Mouse (Mus musculus) naive thymus-derived CD4-positive, alpha-beta T cell, adult 2 months (primary cell): ENCODE data around the gene Gm44596.
A peak's percentile ranks its signal among the peaks of the same experiment; 100 is the strongest.
"Not testable (repeated sequence)": the region's sequence is repeated elsewhere in the genome, so short reads cannot be mapped to it uniquely, and the experiment has no call there.

ENCODE experiments used
- DNase-seq: peaks from one replicate; pipeline ENCODE4 v3.0.0-alpha.2; 2011; ENCODE audit warnings: low read depth

Gene Gm44596

DNA sequence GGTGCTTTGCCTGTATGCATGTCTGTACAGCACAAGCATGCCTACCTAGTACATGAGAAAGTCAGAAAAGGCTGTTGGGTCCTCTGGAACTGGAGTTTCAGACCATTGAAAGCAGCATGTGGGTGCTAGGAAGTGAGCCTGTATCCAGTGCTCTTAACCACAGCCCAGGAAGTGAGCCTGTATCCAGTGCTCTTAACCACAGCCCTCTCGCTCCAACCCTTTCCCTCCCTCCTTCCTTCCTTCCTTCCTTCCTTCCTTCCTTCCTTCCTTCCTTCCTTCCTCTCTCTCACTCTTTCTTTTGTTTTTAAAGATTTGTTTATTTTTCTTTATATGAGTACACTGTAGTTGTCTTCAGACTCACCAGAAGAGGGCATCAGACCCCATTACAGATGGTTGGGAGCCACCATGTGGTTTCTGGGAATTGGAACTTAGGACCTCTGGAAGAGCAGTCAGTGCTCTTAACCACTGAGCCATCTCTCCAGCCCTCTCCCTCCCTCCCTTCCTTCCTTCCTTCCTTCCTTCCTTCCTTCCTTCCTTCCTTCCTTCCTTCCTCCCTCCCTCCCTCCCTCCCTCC lies 5.4 kb downstream of the Gm44596 start:
- DNase-seq = not testable (repeated sequence)

DNA sequence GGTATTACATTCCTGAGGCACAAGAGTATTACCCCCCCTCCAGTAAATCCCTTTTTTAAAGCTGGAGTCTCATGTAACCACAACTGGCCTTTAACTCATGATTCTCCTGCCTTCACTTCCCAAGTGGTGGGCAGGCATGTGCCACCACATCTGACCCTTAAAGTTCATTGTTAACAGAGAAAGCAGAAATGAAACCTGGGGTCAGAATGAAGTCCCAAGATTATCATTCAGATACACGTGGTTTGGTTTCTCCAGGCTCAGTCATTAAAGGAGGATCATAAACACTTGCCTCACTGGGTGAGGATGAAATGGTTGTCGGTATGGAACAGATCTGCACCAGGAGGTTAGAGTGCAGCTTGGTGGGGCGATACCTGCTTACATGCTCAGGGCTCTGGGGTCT lies 6.0 kb downstream of the Gm44596 start:
- no peak for DNase-seq

DNA sequence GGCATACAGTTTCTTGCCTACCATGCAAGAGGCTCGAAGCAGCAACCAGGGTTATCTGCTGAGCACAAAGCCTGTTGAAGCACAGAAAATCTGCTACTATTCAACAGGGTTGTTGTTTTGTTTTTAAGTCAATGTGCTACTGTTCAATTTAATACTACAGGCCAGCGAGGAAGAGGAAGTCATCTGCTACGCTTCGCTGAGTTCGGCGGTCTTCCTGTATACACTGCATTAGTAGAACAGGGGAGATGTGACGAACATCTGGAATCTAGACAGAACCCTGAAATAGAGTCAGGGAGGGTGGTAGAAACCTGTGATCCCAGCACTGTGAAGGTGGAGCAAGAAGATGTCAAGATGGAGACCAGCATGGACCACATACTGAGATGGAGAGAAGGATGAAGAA lies 8.4 kb downstream of the Gm44596 start:
- no peak for DNase-seq

DNA sequence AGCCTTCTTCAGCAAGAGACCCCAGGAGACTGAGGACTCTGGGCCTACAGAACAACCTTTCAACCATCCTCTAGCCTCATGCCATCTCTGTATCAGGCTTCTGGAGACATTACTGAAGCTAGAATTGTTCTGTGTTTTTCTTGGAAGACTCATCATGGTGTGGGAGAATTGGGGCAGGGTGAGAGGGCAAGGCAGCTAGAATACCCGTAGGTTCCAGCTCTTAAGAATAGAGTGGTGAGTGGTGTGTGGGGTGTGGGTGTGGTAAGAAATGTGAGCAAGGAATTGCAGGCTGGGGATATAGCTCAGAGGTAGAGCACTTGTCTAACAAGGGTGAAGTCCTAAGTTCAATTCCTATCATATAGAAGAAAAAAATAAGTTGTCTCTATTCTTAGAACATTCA lies 9.7 kb downstream of the Gm44596 start:
- no peak for DNase-seq

DNA sequence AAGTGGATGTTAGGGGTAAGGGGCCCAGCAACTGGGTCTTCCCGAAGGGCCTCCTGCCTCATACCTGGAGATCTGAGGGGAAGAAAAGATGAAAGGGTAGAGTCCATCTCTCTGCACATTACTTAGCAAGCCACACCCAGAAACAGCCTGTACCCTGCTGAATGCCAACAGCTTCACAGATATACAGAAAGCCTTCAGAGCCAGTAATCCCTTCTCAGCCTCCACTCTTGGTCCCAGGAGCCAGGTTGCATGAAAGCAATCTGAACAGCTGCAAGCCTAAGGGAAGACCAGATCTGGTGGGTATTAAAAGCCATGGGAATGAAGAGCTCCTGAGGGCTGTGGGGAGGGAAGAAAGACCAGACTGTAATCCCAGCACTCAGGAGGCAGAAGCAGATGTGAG lies 13.9 kb downstream of the Gm44596 start:
- DNase-seq = no peak

DNA sequence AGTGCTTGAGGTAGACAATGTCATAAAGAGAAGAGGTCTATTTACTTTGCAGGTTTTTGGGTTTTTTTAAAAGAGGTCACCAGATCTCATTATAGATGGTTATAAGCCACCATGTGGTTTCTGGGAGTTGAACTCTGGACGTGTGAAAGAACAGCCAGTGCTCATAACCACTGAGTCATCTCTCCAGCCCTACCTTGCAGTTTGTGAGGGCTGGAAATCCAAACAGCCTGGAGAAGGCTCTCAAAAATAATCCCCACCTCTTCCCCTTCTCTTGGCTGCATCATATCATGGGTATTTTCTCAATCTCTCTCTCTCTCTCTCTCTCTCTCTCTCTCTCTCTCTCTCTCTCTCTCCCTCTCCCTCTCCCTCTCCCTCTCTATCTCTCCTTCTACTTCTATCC lies 15.4 kb downstream of the Gm44596 start:
- DNase-seq = no peak

DNA sequence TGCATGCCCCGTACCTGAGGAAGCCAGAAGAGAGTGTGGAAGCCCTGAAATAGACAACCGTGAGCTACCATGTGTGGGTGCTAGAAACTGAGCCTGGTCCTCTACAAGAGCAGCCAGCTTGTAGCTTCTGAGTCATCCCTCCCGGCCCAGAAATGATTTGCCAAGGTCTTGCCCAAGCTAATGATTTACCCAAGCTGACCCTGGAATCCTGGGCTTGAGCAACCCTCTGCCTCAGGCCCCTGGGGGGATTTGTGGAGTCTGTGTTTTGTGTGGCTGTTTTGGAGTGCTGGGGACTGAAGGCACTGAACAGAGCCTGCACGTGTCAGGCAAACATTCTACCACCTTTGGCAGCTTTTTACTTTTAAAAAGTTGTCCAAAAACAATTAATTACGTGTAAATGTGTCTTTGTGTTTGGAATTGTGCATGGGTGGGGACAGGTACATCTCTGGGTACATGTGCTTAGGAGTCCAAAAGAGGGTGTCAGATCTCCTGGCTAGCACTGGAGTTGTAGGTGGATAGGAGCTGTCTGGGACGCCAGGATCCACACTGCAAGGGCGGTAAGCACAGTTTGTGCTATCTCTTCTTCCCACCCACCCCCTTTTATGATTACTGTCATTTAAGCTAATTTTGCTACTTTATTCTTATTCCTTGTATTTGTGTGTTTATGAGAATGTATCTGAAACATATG lies 22.4 kb downstream of the Gm44596 start:
- no peak for DNase-seq

DNA sequence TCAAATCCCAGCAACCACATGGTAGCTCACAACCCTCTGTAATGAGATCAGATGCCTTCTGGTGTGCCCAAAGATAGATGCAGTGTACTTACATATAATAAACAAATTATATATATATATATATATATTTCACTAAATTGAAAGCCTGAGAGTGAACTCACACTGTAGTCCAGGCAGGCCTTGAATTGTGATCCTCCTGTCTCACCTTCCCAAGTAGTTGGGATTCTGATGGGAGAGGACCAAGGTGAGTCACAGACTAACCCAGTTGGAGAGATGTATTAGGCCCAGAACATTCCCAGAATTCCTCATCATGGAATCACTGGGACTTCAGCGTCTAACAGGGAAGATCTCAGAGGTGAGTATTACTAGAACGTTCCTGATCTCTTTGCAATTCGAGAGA lies 23.7 kb downstream of the Gm44596 start, which contains the start of gene Nrip2:
Gene Nrip2, plus strand, starts transcription at position 301 of the 400 bp plus-strand sequence.
- DNase-seq = no peak

DNA sequence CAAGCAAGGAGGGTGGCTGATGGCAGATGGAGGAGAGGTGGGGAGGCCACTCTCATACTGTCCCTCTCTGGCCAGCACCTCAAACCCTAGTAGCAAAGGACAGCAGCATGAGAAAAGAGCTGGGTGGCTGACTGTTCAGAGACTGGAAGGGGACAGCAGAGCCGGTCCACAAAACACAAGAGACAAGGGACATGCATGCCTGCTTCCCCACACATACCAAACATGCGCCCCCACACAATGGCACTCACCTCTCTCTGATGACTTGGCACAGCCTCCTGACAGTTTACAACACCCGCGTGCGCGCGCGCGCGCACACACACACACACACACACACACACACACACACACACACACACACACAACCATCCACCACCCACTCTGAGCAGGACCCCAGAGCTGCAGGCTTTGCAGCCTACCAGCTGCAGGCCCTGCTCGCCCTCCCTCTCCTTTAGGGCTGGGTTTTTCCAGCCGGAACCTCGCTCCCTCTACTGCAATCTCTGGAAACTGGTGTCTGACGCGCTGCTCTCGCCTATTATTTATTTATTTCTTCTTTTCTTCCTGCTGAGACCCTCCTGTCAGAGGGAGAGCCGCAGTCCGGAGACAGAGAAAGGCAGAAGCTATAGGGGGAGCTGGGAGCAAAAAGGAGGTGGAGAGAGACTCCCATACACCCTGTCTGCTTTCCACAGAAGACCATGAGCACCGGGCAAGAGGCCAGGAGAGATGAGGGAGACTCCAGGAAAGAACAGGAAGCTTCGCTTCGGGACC lies 24.3 kb downstream of the Gm44596 start:
- DNase-seq = no peak

DNA sequence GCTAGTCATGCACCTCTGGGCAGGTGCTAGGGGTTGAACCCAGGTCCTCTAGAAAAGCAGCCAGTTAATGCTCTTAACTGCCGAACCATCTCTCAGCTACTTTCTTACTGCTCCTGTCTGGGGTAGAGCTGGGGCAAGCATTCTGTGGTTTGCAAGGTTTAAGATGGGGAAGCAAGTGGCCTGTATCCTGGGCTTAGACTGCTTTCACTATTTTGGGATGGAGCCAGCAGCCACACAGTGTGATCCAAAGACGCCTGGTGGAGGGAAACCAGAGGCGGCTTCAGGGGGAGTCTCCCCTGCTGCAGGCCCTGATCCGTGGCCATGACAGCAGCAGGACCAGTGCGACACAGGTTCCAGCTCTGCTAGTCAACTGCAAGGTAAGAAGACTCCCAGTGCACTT lies 29.4 kb downstream of the Gm44596 start:
- DNase-seq = no peak

DNA sequence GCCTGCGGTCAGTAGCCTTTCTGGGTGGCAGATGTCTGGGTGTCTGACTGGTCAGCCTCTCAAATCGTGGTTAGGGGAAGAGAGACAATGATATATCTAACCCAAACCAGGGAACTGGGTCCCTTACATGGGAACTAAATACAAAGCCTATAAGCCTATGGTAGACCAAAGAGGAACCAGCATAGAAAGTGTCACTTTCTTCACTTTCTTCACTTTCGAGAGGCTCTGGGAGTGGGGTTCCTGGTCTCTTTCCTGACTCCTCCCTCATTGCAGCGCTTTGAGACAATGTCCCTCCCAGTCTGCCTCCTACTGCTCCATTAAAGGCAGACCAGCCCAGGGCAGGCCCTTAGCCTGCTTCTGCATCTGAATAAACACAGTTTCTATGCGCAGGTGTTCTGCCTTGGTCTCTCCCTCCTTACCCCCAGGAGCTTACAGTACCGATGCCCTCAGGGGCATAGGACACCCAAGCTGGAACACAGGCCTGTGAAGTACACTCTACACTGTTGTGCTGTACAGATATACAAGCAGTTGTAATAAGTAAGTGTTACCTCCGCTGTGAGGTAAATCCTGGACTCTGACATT lies 33.3 kb downstream of the Gm44596 start:
- DNase-seq = no peak

DNA sequence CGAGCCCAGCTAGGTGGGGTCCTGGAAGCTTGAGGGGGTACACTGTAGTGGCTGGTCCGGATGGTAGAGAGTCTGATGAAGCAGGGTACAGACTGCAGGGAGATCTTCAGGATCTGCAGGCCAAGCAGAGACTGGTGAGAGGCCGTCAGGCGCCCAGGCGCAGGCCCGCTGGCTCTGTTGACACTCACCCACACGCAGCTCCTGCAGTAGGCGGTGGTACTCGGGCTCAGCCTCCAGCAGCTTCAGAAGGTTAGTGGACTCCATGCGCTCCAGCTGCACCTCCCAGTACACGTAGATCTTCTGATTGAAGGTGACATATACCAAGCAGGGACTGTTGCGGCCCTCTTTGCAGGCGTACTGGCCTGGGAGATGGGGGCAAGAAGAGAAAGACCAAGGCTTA lies 35.0 kb downstream of the Gm44596 start:
- no peak for DNase-seq

DNA sequence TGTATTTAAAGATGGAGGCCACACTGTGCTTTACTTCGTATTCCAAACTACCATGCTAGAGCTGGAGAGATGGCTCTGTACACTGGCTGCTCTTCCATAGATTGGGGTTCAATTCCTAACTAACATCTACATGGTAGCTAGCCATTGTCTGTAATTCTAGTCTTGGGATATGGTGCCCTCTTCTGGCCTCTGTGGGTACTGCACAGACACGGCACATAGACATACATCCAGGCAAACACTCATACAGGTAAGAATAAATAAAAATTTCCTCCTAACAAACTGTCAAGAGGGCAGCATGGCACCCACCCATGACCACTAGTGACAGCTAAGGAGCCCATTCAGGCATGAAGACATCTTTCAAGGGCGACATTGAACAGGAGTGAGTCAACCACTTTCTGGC lies 35.8 kb downstream of the Gm44596 start:
- peak; percentile 83 for DNase-seq

DNA sequence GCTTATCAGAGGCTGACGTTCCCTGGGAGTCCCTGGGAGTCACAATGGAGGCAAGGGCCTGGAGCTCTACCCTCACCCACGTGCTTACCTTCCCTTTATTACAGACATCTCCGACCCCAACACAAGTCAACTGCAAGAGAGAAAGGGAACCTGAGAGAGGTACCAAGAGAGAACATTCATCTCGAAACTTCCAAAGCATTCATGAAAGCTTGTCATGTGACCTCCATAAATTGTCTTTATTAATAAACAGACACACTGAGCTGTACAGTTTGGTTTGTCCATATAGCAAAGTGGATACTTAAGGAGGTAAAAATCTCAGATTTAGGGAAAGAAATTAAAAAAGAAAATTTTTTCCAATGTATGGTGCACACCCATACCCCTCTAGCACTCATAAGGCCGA lies 40.9 kb downstream of the Gm44596 start:
- DNase-seq = no peak

DNA sequence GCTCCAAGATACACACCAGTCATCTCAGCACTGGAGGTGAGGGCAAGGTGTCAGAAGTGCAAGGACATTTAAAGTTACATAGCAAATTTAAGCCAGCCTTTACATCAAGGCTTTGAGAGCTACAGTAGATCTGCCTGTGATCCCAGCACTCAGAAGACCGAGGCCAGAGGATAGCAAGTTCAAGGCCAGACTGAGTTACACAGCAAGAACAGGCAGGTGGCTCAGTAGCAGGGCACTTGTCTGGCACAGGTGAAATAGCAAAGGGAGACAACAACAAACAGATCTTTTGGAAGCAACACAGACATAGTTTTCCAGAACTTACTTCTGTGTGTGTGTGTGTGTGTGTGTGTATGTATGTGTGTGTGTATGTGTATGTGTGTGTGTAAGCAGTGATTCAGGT lies 42.8 kb downstream of the Gm44596 start:
- DNase-seq = no peak

DNA sequence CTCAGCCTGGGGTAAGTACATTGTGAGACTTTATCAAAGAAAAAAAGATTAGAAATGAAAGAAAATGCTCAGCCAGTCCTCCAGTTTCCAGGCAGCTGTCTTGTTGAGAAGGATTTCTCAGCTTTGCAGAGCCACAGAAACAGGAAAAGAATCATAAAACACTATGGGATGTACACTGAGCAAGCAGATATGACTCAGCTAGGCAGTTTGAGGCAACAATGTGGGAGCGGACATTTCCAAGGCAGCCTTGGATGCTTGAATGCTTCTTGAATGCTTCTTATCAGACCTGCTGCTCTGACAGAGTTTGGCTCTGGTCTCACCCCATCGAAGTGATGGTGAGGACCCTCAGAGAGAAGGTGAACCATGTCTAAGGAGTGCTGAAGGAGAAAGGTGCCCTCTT lies 45.7 kb downstream of the Gm44596 start:
- DNase-seq = no peak

DNA sequence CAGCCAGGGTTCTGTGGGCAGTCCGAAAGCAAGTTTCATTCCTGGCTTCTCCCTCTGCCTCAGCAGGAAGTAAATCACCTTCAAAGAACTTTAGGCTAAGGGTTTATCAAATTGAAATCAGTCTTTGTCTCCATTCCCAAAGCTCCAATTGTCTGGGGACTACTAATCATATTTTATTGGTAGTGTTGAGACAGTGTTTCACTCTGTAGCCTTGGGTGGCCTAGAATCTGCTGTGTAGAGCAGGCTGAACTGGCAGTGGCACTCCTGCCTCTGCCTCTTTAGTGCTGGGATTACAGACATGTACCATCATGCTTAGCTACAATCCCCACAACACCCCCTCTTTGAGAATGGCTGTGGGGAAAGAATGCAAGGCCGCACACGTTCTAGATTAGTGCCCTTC lies 46.2 kb downstream of the Gm44596 start:
- no peak for DNase-seq

DNA sequence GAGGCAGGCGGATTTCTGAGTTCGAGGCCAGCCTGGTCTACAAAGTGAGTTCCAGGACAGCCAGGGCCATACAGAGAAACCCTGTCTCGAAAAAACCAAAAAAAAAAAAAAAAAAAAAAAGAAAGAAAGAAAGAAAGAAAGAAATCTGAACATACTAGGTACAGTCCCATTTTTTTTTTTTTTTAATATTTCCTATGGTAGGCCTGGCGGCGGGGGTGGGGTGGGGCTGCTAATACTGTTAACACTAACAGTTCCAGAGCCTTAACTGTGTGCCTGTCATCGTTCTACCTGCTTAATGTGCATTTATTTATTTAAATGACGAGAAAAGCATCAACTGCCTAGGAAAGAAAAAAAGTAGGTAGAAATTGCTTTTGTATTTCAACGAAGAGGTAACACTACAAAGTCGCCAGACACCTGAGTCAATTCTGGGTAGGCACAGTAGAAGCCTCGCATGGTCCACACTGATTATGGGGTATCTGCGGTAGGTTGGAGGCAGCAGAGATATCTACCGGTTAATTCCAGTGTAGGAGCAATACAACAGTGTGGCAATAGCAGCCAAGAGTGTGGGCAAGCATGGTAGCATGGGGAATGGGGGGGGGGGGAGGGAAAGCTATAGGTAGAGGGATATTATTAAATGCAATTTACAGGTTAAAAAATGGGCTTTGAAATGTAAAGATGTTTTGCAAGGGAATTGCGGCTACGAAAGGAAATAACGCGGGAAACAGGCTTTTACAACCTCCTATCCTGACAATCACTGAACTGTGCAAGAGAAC lies 48.4 kb downstream of the Gm44596 start:
- DNase-seq = peak; percentile 34

DNA sequence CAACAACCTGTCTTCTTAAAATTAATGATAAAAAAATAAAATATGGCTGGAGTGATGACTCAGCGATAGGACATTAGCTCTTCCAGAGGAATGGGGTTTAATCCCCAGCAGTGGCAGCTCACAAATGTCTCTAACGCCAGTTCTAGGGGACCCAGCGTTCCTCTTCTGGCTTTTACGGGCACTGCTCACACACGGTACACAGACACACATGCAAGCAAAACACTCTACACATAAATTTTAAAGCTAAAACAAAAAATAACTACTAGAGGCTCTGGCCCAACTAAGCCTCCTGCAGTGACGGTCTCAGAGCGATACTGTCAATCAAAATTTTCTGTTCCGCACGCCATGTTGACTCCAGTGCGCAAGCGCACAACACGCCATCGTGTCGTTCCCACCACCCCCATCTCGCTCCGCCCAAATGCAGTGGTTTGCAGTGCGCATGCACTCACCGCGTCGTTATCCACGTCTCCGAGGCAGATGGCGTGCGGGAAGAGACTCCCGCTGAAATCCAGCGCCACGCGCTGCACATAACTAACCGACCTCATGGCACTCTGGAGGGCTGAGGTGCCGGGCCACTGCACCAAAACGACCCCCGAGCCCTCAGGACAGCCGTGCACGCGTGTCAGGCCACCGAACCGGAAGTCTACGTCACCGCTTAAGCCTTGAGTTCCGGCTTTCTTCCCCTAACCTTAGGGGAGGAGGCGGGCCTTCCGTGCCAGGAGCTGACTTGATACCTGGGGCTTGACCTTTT lies 49.1 kb downstream of the Gm44596 start, which contains the start of gene Itfg2:
Gene Itfg2, minus strand, starts transcription at position 663 of the 751 bp plus-strand sequence.
- peak; percentile 99 for DNase-seq

DNA sequence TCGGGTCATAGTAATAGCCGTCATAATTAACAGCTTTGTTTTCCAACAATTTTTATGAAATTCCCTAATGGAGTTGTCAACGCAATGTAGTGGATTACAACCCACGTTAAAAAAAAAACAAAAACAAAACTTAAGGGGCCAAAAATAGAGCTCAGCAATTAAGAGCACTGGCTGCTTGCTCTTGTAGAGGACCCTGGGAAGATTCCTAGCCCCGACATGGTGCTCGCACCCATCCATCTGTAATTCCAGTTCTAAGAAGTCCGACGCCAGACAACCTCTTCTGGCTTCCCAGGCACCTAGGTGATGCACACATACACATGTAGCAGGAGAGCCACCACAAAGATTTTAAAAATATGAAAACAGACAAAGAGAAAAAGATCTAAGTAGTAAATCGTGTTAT lies 49.7 kb downstream of the Gm44596 start:
- no peak for DNase-seq

DNA sequence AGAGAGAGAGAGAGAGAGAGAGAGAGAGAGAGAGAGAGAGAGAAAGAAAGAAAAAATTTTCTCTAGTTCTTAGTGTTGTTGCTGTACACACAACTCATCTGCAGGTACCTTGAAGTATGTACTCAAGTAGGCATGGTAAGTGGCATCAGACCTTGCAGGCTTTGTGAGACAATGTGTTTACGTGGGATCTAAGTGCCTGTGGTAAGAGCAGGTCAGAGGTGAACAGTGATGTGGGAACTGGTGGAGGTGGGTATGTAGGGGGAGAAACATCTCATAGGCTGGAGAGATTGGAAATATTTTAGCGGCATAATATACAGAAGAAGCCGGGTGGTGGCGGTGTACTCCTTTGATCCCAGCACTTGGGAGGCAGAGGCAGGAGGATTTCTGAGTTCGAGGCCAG lies 52.3 kb downstream of the Gm44596 start:
- no peak for DNase-seq
